Mouse (Mus musculus) kidney, adult 2 months (tissue): ENCODE measurements around the gene Nol11.
"Not testable (repeated sequence)": the region's sequence is repeated elsewhere in the genome, so short reads cannot be mapped to it uniquely, and the experiment has no call there.

Experiments
- CTCF ChIP-seq: fragments of 200-500 bp; conservative IDR thresholded peaks from 2 replicates; pipeline ENCODE4 v1.5.1; 2011; ENCODE audit warnings: low read depth, mild to moderate bottlenecking, control low read depth, low read length, moderate library complexity, mixed read lengths; ENCODE audit not compliant: insufficient read depth, insufficient read length
- POLR2A ChIP-seq: fragments of 200-500 bp; IDR thresholded peaks from one replicate; pipeline ENCODE4 v1.6.1; 2011; ENCODE audit warnings: low read depth, low read length, control low read depth

DNA sequence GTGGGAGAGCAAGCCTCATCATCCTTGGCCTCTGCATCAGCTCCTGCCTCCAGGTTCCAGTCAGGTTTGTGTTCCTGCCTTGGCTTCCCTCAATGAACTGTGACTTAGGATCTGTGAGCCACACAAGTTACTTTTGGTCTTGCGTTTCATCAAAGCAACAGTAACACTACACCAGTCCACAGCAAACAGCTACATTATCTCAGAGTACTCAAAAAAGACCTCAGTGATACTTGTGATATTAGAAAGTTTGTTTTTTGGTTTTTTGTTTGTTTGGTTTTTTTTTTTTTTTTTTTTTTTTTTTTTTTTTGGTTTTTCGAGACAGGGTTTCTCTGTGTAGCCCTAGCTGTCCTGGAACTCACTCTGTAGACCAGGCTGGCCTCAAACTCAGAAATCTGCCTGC is 62.5 kb downstream of the Nol11 start:
- TF ChIP-seq CTCF, POLR2A: not testable (repeated sequence)
